Mouse (Mus musculus): ENCODE results near the gene Gm614. TPM values are rescaled to one million over a fixed set of nuclear protein-coding genes. Genes with fewer than 3 reads are reported as not detected.

The Gm614 gene
- total and polyA plus RNA-seq, 2 experiments from 2014 or later, result not detected

GRCm38 (mm10) chrX:101253952-101254729 lies 9.7 kb downstream of the Gm614 start, which contains the start of gene Foxo4:
Gene Foxo4 (plus strand): TSS chrX:101254528.
- 0 out of 2 replicates have a peak within 1 kb of the TSS, but pooled peaks have one; percentile 33 for H3K9ac ChIP-seq (replicated peaks; ENCODE audit: low read length, poor library complexity, severe bottlenecking)
- no peaks in the 10 kb centered on the region for H3K4me1 ChIP-seq (ENCODE audit: insufficient read depth, low read length)
- no peak for TF ChIP-seq CTCF (IDR thresholded peaks at IDR 0.05)
- no peaks in the 10 kb centered on the region for H3K9me3 ChIP-seq (ENCODE audit: low read length)
- H3K4me3 ChIP-seq (ENCODE audit: low read depth, low read length), result peak within 1 kb of the TSS; percentile 46
- 26% methylated on average over 46 of the region's 47 CpGs for WGBS
- H3K27ac ChIP-seq (ENCODE audit: low read depth, low read length), result no peak within 1 kb of the TSS
- H3K4me2 ChIP-seq (ENCODE audit: low read depth, low read length, poor library complexity, severe bottlenecking), result peak within 1 kb of the TSS; percentile 78
- peak; percentile 94 for DNase-seq (ENCODE audit: low spot score)
- H3K36me3 ChIP-seq (ENCODE audit: insufficient read depth, low read length), result no peaks in the 10 kb centered on the region
- H3K27me3 ChIP-seq (ENCODE audit: insufficient read depth, low read length), result no peaks in the 10 kb centered on the region
- peak; percentile 91 for ATAC-seq (ENCODE audit: low FRiP score)

DNA sequence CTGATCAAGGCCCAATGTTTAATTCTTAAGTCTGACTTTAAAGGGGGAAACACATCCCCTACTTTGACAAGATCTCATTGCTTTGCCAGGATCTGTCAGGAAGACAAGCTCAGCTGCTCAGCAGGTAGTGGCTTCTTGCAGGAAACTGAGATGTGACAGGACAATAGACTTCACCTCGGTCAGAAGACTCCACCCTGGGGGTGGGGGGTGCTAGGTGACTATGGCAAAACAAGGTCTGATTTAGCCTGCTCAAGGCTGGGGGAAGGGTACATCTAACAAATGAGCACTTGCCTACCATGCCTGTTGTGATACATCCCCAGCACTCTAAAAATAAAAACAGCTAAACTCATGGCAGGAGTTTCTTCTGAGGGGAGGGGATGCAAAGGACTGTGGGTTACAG lies 18.8 kb downstream of the Gm614 start:
- TF ChIP-seq CTCF (IDR thresholded peaks at IDR 0.05), result no peak
- Histone ChIP-seq H3K36me3 (ENCODE audit: insufficient read depth, low read length) (no peaks in the 10 kb centered on the region), H3K4me1 (ENCODE audit: insufficient read depth, low read length) (no peaks in the 10 kb centered on the region), H3K9ac (replicated peaks; ENCODE audit: low read length, poor library complexity, severe bottlenecking) (no peak overlapping the region), H3K9me3 (ENCODE audit: low read length) (no peaks in the 10 kb centered on the region), H3K4me2 (ENCODE audit: low read depth, low read length, poor library complexity, severe bottlenecking) (no peak overlapping the region), H3K27ac (ENCODE audit: low read depth, low read length) (no peak overlapping the region), H3K27me3 (ENCODE audit: insufficient read depth, low read length) (no peaks in the 10 kb centered on the region), H3K4me3 (ENCODE audit: low read depth, low read length) (no peak overlapping the region)
- DNase-seq (ENCODE audit: low spot score), result no peak
- 6% methylated on average over 1 of the region's 1 CpGs for WGBS
- ATAC-seq (ENCODE audit: low FRiP score), result no peak

DNA sequence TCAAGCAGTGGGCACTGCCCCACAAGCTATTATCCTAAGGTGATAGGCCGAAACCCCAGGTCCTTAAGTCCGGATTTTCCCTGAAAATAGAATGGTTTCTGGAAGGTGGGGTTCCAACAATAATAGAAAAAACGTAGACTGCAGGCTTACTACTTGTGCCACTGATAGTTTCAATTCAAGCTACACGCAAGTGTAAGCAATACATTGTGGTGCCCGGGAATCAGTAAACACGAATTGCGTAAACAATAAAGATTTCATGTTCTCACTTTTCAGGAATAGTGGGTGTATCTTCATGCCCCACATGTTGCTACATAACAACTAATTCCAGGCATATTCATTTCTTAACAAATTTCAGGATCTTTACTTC lies 41.0 kb downstream of the Gm614 start:
- ATAC-seq (ENCODE audit: low FRiP score) (no peak), DNase-seq (ENCODE audit: low spot score) (no peak)
- H3K4me3 ChIP-seq (ENCODE audit: low read depth, low read length), result peak overlapping the region; percentile 50
- H3K27me3 ChIP-seq (ENCODE audit: insufficient read depth, low read length), result peaks cover 3% of the 10 kb centered on the region; the same call in 1 of the 2 replicates
- no peaks in the 10 kb centered on the region for H3K36me3 ChIP-seq (ENCODE audit: insufficient read depth, low read length)
- no peaks in the 10 kb centered on the region for H3K9me3 ChIP-seq (ENCODE audit: low read length)
- WGBS, result 25% methylated on average over 7 of the region's 7 CpGs
- H3K9ac ChIP-seq (replicated peaks; ENCODE audit: low read length, poor library complexity, severe bottlenecking), result no peak overlapping the region
- TF ChIP-seq CTCF (IDR thresholded peaks at IDR 0.05), result no peak
- no peaks in the 10 kb centered on the region for H3K4me1 ChIP-seq (ENCODE audit: insufficient read depth, low read length)
- peak overlapping the region; percentile 38 for H3K4me2 ChIP-seq (ENCODE audit: low read depth, low read length, poor library complexity, severe bottlenecking)
- H3K27ac ChIP-seq (ENCODE audit: low read depth, low read length), result peak overlapping the region; percentile 38

GRCm38 (mm10) chrX:101221834-101222795 lies 41.7 kb downstream of the Gm614 start, which contains the start of gene Snx12:
Gene Snx12 (minus strand): TSS chrX:101222563.
- WGBS, result 21% methylated on average over 55 of the region's 55 CpGs
- Histone ChIP-seq H3K4me1 (ENCODE audit: insufficient read depth, low read length) (no peaks in the 10 kb centered on the region), H3K9ac (replicated peaks; ENCODE audit: low read length, poor library complexity, severe bottlenecking) (peak within 1 kb of the TSS; percentile 61), H3K27ac (ENCODE audit: low read depth, low read length) (peak within 1 kb of the TSS; percentile 65), H3K9me3 (ENCODE audit: low read length) (no peaks in the 10 kb centered on the region), H3K36me3 (ENCODE audit: insufficient read depth, low read length) (no peaks in the 10 kb centered on the region), H3K27me3 (ENCODE audit: insufficient read depth, low read length) (peaks cover 3% of the 10 kb centered on the region; the same call in 1 of the 2 replicates), H3K4me2 (ENCODE audit: low read depth, low read length, poor library complexity, severe bottlenecking) (peak within 1 kb of the TSS; percentile 49), H3K4me3 (ENCODE audit: low read depth, low read length) (peak within 1 kb of the TSS; percentile 50)
- ATAC-seq (ENCODE audit: low FRiP score) (peak; percentile 97), DNase-seq (ENCODE audit: low spot score) (peak; percentile 95)
- no peak for TF ChIP-seq CTCF (IDR thresholded peaks at IDR 0.05)

Other genes with a start within 250 kb of the Gm614 start
- not detected in 2 replicates for gene Tex11, start 204.3 kb downstream of the Gm614 start, total RNA-seq (2014; rRNA removed)
- 0.10 and 0.12 TPM in 2 replicates for gene Tex11, start 204.3 kb downstream of the Gm614 start, polyA plus RNA-seq (2015; fragmentation: Nextera tagmentation; extraction: Ambion mirVana)
- 30.8 and 33.2 TPM in 2 replicates for gene Slc7a3, start 178.0 kb downstream of the Gm614 start, total RNA-seq (2014; rRNA removed)
- 31.6 and 31.8 TPM in 2 replicates for gene Slc7a3, start 178.0 kb downstream of the Gm614 start, polyA plus RNA-seq (2015; fragmentation: Nextera tagmentation; extraction: Ambion mirVana)
- 39.7 and 47.1 TPM in 2 replicates for gene Snx12, start 41.4 kb downstream of the Gm614 start, total RNA-seq (2014; rRNA removed)
- gene Snx12, start 41.4 kb downstream of the Gm614 start, polyA plus RNA-seq (2015; fragmentation: Nextera tagmentation; extraction: Ambion mirVana), result 33.4 and 35.7 TPM in 2 replicates
- gene Foxo4, start 9.5 kb downstream of the Gm614 start, total RNA-seq (2014; rRNA removed), result 9.8 and 13.8 TPM in 2 replicates
- gene Foxo4, start 9.5 kb downstream of the Gm614 start, polyA plus RNA-seq (2015; fragmentation: Nextera tagmentation; extraction: Ambion mirVana), result 0.48 and 0.65 TPM in 2 replicates
- 2.0 and 4.1 TPM in 2 replicates for gene Il2rg, start 4.3 kb upstream of the Gm614 start, total RNA-seq (2014; rRNA removed)
- gene Il2rg, start 4.3 kb upstream of the Gm614 start, polyA plus RNA-seq (2015; fragmentation: Nextera tagmentation; extraction: Ambion mirVana), result 4.7 and 5.9 TPM in 2 replicates
- not detected in 2 replicates for gene Gm20489, start 5.0 kb upstream of the Gm614 start, total RNA-seq (2014; rRNA removed)
- not detected in 2 replicates for gene Gm20489, start 5.0 kb upstream of the Gm614 start, polyA plus RNA-seq (2015; fragmentation: Nextera tagmentation; extraction: Ambion mirVana)
- gene Med12, start 10.0 kb upstream of the Gm614 start, total RNA-seq (2014; rRNA removed), result 37.2 and 39.5 TPM in 2 replicates
- 16.1 and 18.2 TPM in 2 replicates for gene Med12, start 10.0 kb upstream of the Gm614 start, polyA plus RNA-seq (2015; fragmentation: Nextera tagmentation; extraction: Ambion mirVana)
- 188 and 189 TPM in 2 replicates for gene Nlgn3, start 35.2 kb upstream of the Gm614 start, total RNA-seq (2014; rRNA removed)
- gene Nlgn3, start 35.2 kb upstream of the Gm614 start, polyA plus RNA-seq (2015; fragmentation: Nextera tagmentation; extraction: Ambion mirVana), result 82.3 and 84.6 TPM in 2 replicates
- gene Gjb1, start 112.4 kb upstream of the Gm614 start, total RNA-seq (2014; rRNA removed), result 1.5 and 2.1 TPM in 2 replicates
- gene Gjb1, start 112.4 kb upstream of the Gm614 start, polyA plus RNA-seq (2015; fragmentation: Nextera tagmentation; extraction: Ambion mirVana), result 1.7 and 2.4 TPM in 2 replicates
- gene Zmym3, start 156.9 kb upstream of the Gm614 start, total RNA-seq (2014; rRNA removed), result 226 and 247 TPM in 2 replicates
- gene Zmym3, start 156.9 kb upstream of the Gm614 start, polyA plus RNA-seq (2015; fragmentation: Nextera tagmentation; extraction: Ambion mirVana), result 117 and 129 TPM in 2 replicates
- 223 and 265 TPM in 2 replicates for gene Nono, start 165.3 kb upstream of the Gm614 start, total RNA-seq (2014; rRNA removed)
- 175 and 176 TPM in 2 replicates for gene Nono, start 165.3 kb upstream of the Gm614 start, polyA plus RNA-seq (2015; fragmentation: Nextera tagmentation; extraction: Ambion mirVana)
- 2.6 and 2.7 TPM in 2 replicates for gene Itgb1bp2, start 185.1 kb upstream of the Gm614 start, total RNA-seq (2014; rRNA removed)
- gene Itgb1bp2, start 185.1 kb upstream of the Gm614 start, polyA plus RNA-seq (2015; fragmentation: Nextera tagmentation; extraction: Ambion mirVana), result 0.88 and 1.4 TPM in 2 replicates

Measured in midbrain, postnatal 0 days (tissue).